Mouse (Mus musculus) cortical plate, adult 2 months (tissue): ENCODE results near the gene Cntn4. TPM values are rescaled to one million over a fixed set of nuclear protein-coding genes. Genes with fewer than 3 reads are reported as not detected.

ENCODE experiments used
- H3K27ac ChIP-seq: fragments of 200-500 bp; 2 replicates; pipeline ENCODE4 v1.5.1; 2012; ENCODE audit warnings: low read length, control low read depth, inconsistent platforms; ENCODE audit not compliant: insufficient read depth
- H3K4me1 ChIP-seq: fragments of 200-500 bp; 2 replicates; pipeline ENCODE4 v1.6.1; 2011; ENCODE audit warnings: low read length; ENCODE audit not compliant: control insufficient read depth, insufficient read depth
- H3K4me3 ChIP-seq: fragments of 200-500 bp; 2 replicates; pipeline ENCODE4 v1.5.1; 2011; ENCODE audit warnings: mild to moderate bottlenecking, low read length, control low read depth; ENCODE audit not compliant: insufficient read depth
- CTCF ChIP-seq: fragments of 200-500 bp; IDR thresholded peaks from 2 replicates; pipeline ENCODE4 v1.5.1; 2011; ENCODE audit warnings: mild to moderate bottlenecking, control low read depth, low read length; ENCODE audit not compliant: insufficient read depth; ENCODE audit errors: extremely low read depth
- POLR2A ChIP-seq: fragments of 200-500 bp; IDR thresholded peaks from 2 replicates; pipeline ENCODE4 v1.6.1; 2011; ENCODE audit warnings: mild to moderate bottlenecking, low read length, control low read depth; ENCODE audit not compliant: insufficient read depth; ENCODE audit errors: extremely low read depth
- polyA plus RNA-seq: library from polyadenylated mRNA; depleted of rRNA; stranded (reverse); fragments of >200 nt; gene quantifications from 2 replicates; pipeline ENCODE4 v1.2.3, GENCODE M21; 2012

Cntn4 gene
- polyA plus RNA-seq, 1 experiment = 20.8 TPM

DNA sequence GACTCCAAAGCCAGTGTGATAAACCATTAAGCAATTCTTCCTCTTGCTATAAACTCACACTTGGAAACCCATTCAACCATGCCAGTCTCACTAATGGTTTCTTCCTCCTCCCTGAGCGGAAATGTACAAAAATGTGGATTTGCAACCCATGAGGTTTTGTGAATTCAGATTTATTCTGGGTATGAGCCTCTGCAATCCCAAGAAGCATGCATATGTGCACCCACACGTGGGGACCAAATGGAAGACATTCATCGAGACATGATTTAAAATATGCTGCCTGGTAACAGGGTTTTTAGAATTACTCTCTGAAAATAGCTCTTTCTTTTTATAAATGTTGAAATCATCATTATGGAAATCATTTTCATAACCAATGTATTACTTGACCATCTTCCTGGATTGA, 754.0 kb downstream of the Cntn4 start:
- TF ChIP-seq POLR2A (no peak), CTCF (no peak)
- 0 out of 2 replicates have a peak overlapping the region, but pooled peaks have one; percentile 69 for H3K27ac ChIP-seq
- H3K4me3 ChIP-seq = no peak overlapping the region
- H3K4me1 ChIP-seq = 0 out of 2 replicates have a peak, but pooled peaks cover 1% of the 10 kb centered on the region

DNA sequence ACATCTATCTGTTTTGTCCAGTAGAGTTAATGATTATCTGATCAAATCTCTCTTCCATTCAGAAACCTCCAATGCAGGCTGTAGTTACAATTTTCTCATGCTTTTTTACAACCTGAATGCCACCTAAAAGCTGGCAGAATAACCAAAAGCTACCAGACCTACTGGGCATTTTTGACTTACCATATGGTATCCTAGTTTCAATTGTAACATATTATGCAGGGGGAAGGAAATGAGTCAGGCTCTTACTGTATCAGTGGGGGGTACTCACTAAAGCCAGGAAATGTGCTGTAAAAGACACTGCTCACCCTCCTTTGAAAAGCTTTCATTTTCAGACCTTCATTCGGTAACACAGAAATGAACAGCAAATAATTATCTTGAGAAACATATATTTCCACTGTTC, 763.3 kb downstream of the Cntn4 start:
- Histone ChIP-seq H3K27ac (no peak overlapping the region), H3K4me1 (no peaks in the 10 kb centered on the region), H3K4me3 (no peak overlapping the region)
- TF ChIP-seq POLR2A = no peak
- TF ChIP-seq CTCF = no peak

- no peak overlapping the region for H3K27ac ChIP-seq
- no peaks in the 10 kb centered on the region for H3K4me1 ChIP-seq
- no peak overlapping the region for H3K4me3 ChIP-seq
- TF ChIP-seq CTCF (no peak), POLR2A (no peak)
Measured at GRCm38 (mm10) chr6:106441246-106441645, 763.8 kb downstream of the Cntn4 start.

DNA sequence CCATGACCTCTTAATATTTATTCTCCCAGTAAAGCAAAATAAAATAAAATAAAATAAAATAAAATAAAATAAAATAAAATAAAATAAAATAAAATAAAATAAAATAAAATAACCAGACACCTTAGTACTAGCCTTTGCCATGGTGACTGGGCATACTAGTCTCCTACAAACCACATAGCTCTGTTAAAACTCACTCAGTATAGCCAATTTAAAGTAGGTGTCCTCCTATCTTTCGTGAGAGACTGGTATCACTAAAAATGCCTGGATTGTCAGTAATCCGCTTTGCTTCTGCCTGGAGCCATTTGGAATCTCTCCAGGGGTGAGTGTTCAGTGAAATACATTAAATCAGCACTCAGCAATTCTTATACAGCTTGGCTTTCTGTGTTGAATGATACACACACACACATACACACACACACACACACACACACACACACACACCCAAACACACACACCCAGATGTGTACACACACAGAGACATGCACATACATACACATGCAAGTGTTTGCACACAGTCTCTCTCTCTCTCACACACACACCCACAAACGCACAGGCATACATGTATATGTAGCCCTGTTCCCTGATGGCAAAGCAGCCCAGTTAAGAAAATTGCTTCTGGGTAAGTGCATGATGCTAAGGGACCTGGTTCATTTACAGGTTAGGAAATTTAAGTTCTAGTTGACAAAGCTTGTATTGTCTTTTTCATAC, 776.8 kb downstream of the Cntn4 start:
- Histone ChIP-seq H3K27ac (no peak overlapping the region), H3K4me1 (no peaks in the 10 kb centered on the region), H3K4me3 (no peak overlapping the region)
- TF ChIP-seq CTCF (no peak), POLR2A (no peak)

DNA sequence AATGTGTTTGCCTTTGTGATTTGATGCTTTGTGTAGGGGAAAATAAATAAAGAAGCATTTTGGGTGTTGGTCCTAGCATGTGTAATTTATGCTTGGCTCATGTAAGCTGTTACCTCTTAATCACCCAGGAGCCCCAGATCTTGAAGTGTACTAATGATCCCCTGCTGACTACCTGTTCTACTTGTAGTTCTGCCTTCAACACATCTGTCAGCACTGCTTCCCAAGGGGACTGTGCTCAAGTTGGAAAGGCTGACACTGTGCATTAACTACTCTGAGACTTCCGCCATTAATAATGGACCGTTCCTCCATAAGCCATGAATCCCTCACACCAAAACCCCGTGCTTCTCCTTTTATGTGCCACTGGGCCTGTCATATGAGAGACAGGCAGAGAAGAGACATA, 778.2 kb downstream of the Cntn4 start:
- H3K4me3 ChIP-seq = no peak overlapping the region
- no peaks in the 10 kb centered on the region for H3K4me1 ChIP-seq
- TF ChIP-seq POLR2A = no peak
- no peak for TF ChIP-seq CTCF
- no peak overlapping the region for H3K27ac ChIP-seq

DNA sequence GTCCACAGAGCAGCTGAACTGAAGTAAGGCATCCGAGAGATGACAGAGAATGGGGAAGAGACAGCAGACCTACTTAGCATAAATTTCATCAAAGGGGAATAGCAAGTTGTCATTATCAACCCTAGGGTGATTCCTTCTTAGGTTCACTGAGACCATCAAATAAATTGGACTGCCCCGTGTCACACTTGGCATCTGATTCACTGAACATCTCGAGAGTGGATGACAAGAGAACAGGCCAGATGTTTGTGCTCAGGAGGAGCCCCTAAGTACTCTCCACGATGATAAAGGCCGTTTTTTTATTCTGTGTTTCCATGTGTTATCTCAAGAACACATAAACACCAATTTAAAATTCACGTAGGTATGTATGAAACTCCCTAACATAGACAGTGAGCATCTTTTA, 780.7 kb downstream of the Cntn4 start:
- no peak overlapping the region for H3K4me3 ChIP-seq
- no peak overlapping the region for H3K27ac ChIP-seq
- TF ChIP-seq CTCF = no peak
- TF ChIP-seq POLR2A = no peak
- H3K4me1 ChIP-seq = peaks cover 1% of the 10 kb centered on the region

- TF ChIP-seq POLR2A (no peak), CTCF (no peak)
- no peak overlapping the region for H3K4me3 ChIP-seq
- H3K4me1 ChIP-seq = peaks cover 3% of the 10 kb centered on the region
- no peak overlapping the region for H3K27ac ChIP-seq
Measured at GRCm38 (mm10) chr6:106462403-106462802, 784.9 kb downstream of the Cntn4 start.

- TF ChIP-seq POLR2A (no peak), CTCF (no peak)
- Histone ChIP-seq H3K4me3 (no peak overlapping the region), H3K4me1 (peaks cover 3% of the 10 kb centered on the region)
Measured at GRCm38 (mm10) chr6:106463857-106464256, 786.4 kb downstream of the Cntn4 start.

GRCm38 (mm10) chr6:106465766-106466165, 788.3 kb downstream of the Cntn4 start:
- Histone ChIP-seq H3K4me3 (no peak overlapping the region), H3K27ac (no peak overlapping the region), H3K4me1 (peaks cover 3% of the 10 kb centered on the region)
- no peak for TF ChIP-seq POLR2A
- TF ChIP-seq CTCF = no peak

More at GRCm38 (mm10) chr6:106463857-106464256, 786.4 kb downstream of the Cntn4 start:
- no peak overlapping the region for H3K27ac ChIP-seq
